ENCODE assay signal across 8 mouse cellular contexts in genomic region chr11:77514281-77514831, GRCm38 (mm10). TPM values are rescaled to one million over a fixed set of nuclear protein-coding genes. Genes with fewer than 3 reads are reported as not detected.
A peak's percentile ranks its signal among the peaks of the same experiment; 100 is the strongest.
DNase-seq lines count a peak whose midpoint lies in the region; ATAC-seq and TF ChIP-seq lines count a peak whose summit lies in the region.

No protein-coding gene starts in this region.

- peak overlapping the region; percentile 61 for H3K4me3 ChIP-seq in layer of hippocampus, adult 2 months
- H3K4me3 ChIP-seq in heart, embryonic 13.5 days: peak overlapping the region; percentile 75
- peak overlapping the region; percentile 42 for H3K4me3 ChIP-seq in liver, adult 2 months (ENCODE audit: insufficient read depth, low read depth, low read length)

- peaks cover 40% of the 10 kb centered on the region for H3K4me1 ChIP-seq in heart, embryonic 13.5 days
- peaks cover 24% of the 10 kb centered on the region for H3K4me1 ChIP-seq in liver, adult 2 months (ENCODE audit: control insufficient read depth, insufficient read depth, low read length)

- ATAC-seq in heart, embryonic 13.5 days (ENCODE audit: extremely low read depth, insufficient number of reproducible peaks, low FRiP score, low TSS enrichment): no peak

- H3K27me3 ChIP-seq in heart, embryonic 13.5 days (replicated peaks): peaks cover 34% of the 10 kb centered on the region
- no peaks in the 10 kb centered on the region for H3K27me3 ChIP-seq in liver, adult 2 months (ENCODE audit: control insufficient read depth, insufficient read depth, low read length)

- 2% methylated on average over 19 of the region's 19 CpGs for WGBS in heart, embryonic 13.5 days
- 3% methylated on average over 19 of the region's 19 CpGs for WGBS in liver, adult 2 months

- DNase-seq in layer of hippocampus, adult 2 months (ENCODE audit: low spot score in 2 of 2): no peak
- no peak for DNase-seq in layer of hippocampus, adult 9-11 months
- peak; percentile 46 for DNase-seq in c-Kit-negative CD71-positive TER-119-positive erythroid progenitor cells, embryonic 14.5 days (ENCODE audit: low read depth, low spot score)
- DNase-seq in liver, adult 2 months (ENCODE audit: extremely low read depth, low read depth, low spot score): no peak
- peak; percentile 34 for DNase-seq in retina, postnatal 1 day
- DNase-seq in yolk sac, embryonic 10.5 days (ENCODE audit: low spot score): no peak
- DNase-seq in lung, adult 18-20 months: no peak

- peaks cover 13% of the 10 kb centered on the region for H3K36me3 ChIP-seq in heart, embryonic 13.5 days
- peaks cover 2% of the 10 kb centered on the region; the same call in 1 of the 2 replicates for H3K36me3 ChIP-seq in liver, adult 2 months (ENCODE audit: control insufficient read depth, insufficient read depth, low read length)

- H3K4me2 ChIP-seq in heart, embryonic 13.5 days: peak overlapping the region; percentile 86

- H3K27ac ChIP-seq in layer of hippocampus, adult 2 months: no peak overlapping the region; the same call in 1 of the 2 replicates
- H3K27ac ChIP-seq in heart, embryonic 13.5 days (replicated peaks): peak overlapping the region; percentile 48
- peak overlapping the region; percentile 98 for H3K27ac ChIP-seq in liver, adult 2 months (replicated peaks; ENCODE audit: insufficient read depth, low read depth, low read length)

- peaks cover 10% of the 10 kb centered on the region; the same call in 1 of the 2 replicates for H3K79me2 ChIP-seq in liver, adult 2 months (ENCODE audit: control insufficient read depth, insufficient read depth, low read length)

- TF ChIP-seq CTCF in layer of hippocampus, adult 2 months (conservative IDR thresholded peaks at IDR 0.05): no peak
- no peak for TF ChIP-seq CTCF in liver, adult 2 months (IDR thresholded peaks at IDR 0.05; ENCODE audit: low read depth, low read length)

- H3K9ac ChIP-seq in heart, embryonic 13.5 days: peak overlapping the region; percentile 82
- peak overlapping the region; percentile 68 for H3K9ac ChIP-seq in liver, adult 2 months (ENCODE audit: low read depth, low read length)

- 0 out of 2 replicates have a peak, but pooled peaks have one; percentile 2 for TF ChIP-seq POLR2A in liver, adult 2 months (IDR thresholded peaks at IDR 0.05; ENCODE audit: extremely low read depth, insufficient read depth, low read length)

- no peaks in the 10 kb centered on the region for H3K9me3 ChIP-seq in heart, embryonic 13.5 days

RNA-seq across cellular contexts. Expression of gene Abhd15, which starts 0.6 kb away (rescaled TPM):
- 1 to 10 TPM; 1.4 to 1.7 TPM for total RNA-seq in layer of hippocampus, adult 2 months (2021)
- 1.1 and 1.6 TPM in 2 replicates for polyA plus RNA-seq in heart, embryonic 13.5 days (2015; fragmentation: Nextera tagmentation; extraction: Ambion mirVana)
- 43.0 and 44.8 TPM in 2 replicates for total RNA-seq in liver, adult 2 months (2014; rRNA removed)
- 32.7 and 55.6 TPM in 2 replicates for polyA plus RNA-seq in liver, adult 2 months (2012; rRNA removed)

RNA-seq across cellular contexts. Expression of gene Trp53i13, which starts 1.4 kb away (rescaled TPM):
- 1 to 10 TPM; 5.7 to 7.4 TPM for total RNA-seq in layer of hippocampus, adult 2 months (2021)
- 23.5 and 27.7 TPM in 2 replicates for polyA plus RNA-seq in heart, embryonic 13.5 days (2015; fragmentation: Nextera tagmentation; extraction: Ambion mirVana)
- total RNA-seq in liver, adult 2 months (2014; rRNA removed): 1.5 and 1.6 TPM in 2 replicates
- 5.8 and 6.2 TPM in 2 replicates for polyA plus RNA-seq in liver, adult 2 months (2012; rRNA removed)

RNA-seq across cellular contexts. Expression of gene Gm10392, which starts 4.6 kb away (rescaled TPM):
- total RNA-seq in layer of hippocampus, adult 2 months (2021): not detected
- 0.11 TPM in 1 of 2 replicates, not detected in the other for polyA plus RNA-seq in heart, embryonic 13.5 days (2015; fragmentation: Nextera tagmentation; extraction: Ambion mirVana)
- total RNA-seq in liver, adult 2 months (2014; rRNA removed): not detected in 2 replicates
- polyA plus RNA-seq in liver, adult 2 months (2012; rRNA removed): not detected in 2 replicates

RNA-seq across cellular contexts. Expression of gene Git1, which starts 21.0 kb away (rescaled TPM):
- 100 to 1,000 TPM; 295 to 316 TPM for total RNA-seq in layer of hippocampus, adult 2 months (2021)
- 7.8 and 7.9 TPM in 2 replicates for polyA plus RNA-seq in heart, embryonic 13.5 days (2015; fragmentation: Nextera tagmentation; extraction: Ambion mirVana)
- total RNA-seq in liver, adult 2 months (2014; rRNA removed): 2.8 and 4.4 TPM in 2 replicates
- polyA plus RNA-seq in liver, adult 2 months (2012; rRNA removed): 8.9 and 11.2 TPM in 2 replicates

RNA-seq across cellular contexts. Expression of gene Ankrd13b, which starts 24.9 kb away (rescaled TPM):
- 10 to 100 TPM; 80.1 to 81.7 TPM for total RNA-seq in layer of hippocampus, adult 2 months (2021)
- 2.6 and 3.3 TPM in 2 replicates for polyA plus RNA-seq in heart, embryonic 13.5 days (2015; fragmentation: Nextera tagmentation; extraction: Ambion mirVana)
- total RNA-seq in liver, adult 2 months (2014; rRNA removed): 0.37 and 0.67 TPM in 2 replicates
- 4.8 and 8.0 TPM in 2 replicates for polyA plus RNA-seq in liver, adult 2 months (2012; rRNA removed)

Comparison
In these comparisons a context has a peak if more than half of its experiments do, and no peak if none do; other contexts are left out.
1. DNase-seq: peak in c-Kit-negative CD71-positive TER-119-positive erythroid progenitor cells, embryonic 14.5 days (single experiment) and retina, postnatal 1 day (single experiment); none in layer of hippocampus, adult 2 months (0 of 2), layer of hippocampus, adult 9-11 months (single experiment), liver, adult 2 months (single experiment), yolk sac, embryonic 10.5 days (single experiment) and lung, adult 18-20 months (0 of 2).
2. RNA of gene Abhd15, which starts 0.6 kb away (total RNA-seq): 43.0 to 44.8 TPM in liver, adult 2 months; 1.4 to 1.7 TPM in layer of hippocampus, adult 2 months; every median in the first group is over 10 times any median in the second.
3. Peak in every context shown above with its lines, with median percentiles within 50 percentile points of each other: H3K4me3 ChIP-seq.